Mouse (Mus musculus) thymus, adult 18-20 months (tissue): ENCODE results near the gene Hdc.

Experiments
- DNase-seq, 2 experiments: peaks; one replicate each; pipeline ENCODE4 v3.0.0; 2022; ENCODE audit warnings: mixed read lengths in 2 of 2

Hdc gene

GRCm38 (mm10) chr2:126551896-126552295 lies 67.2 kb downstream of the Hdc start:
- DNase-seq, result no peak

GRCm38 (mm10) chr2:126551244-126551890 lies 67.7 kb downstream of the Hdc start:
- DNase-seq, result no peak

GRCm38 (mm10) chr2:126549681-126550080 lies 69.4 kb downstream of the Hdc start:
- DNase-seq, result no peak

- DNase-seq, result no peak
Measured at GRCm38 (mm10) chr2:126546392-126546791, 72.7 kb downstream of the Hdc start.

- no peak for DNase-seq
Measured at GRCm38 (mm10) chr2:126545297-126545696, 73.8 kb downstream of the Hdc start.
